Mouse (Mus musculus): ENCODE data around the gene Ppp6r1.

GRCm38 (mm10) chr7:4705098-4705497 lies 46.3 kb upstream of the Ppp6r1 start:
- peak; percentile 46 for TF ChIP-seq CTCF (IDR thresholded peaks at IDR 0.05; ENCODE audit: low read depth, low read length)
- no peak for TF ChIP-seq EP300 (IDR thresholded peaks at IDR 0.05; ENCODE audit: insufficient read depth, low read depth, low read length)
